Mouse (Mus musculus) CD4-positive helper T cell, adult 2 months (primary cell): Measurements from ENCODE around the gene Sirpa.
A peak's percentile ranks its signal among the peaks of the same experiment; 100 is the strongest.

Experiments
- DNase-seq: peaks from one replicate; pipeline ENCODE4 v3.0.0-alpha.2; 2012; ENCODE audit warnings: low read depth, missing footprints, low spot score

The Sirpa gene

DNA sequence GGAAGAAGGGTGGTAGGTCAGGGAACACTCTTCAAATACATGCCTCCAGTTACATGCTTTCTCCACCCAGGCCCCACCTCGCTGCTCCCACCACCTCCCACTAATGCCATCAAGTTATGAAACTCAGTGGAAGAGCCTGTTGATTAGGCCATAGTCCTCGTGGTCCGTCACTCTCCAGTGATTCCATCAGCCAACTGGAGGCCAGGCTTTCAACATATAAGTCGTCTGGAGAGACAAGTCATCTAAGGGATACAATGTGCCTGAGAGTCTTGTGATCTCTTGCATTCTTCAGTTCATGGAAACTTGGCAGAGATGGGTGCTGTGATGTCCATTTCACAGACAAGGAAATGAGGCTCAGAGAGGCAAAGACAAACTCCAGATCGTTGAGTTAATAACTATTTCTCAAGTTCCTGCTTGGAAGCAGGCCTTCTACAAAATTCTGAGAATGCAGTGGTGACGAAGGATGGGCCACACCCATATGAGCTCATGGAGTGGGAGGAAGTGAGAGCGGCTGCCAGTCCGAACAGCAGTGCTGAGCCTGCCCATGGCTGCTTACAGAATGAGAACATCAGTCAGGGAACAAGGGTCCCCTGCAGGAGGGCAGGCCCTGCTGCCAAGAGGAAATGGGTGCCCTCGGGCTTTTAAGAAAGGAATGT is 40.6 kb downstream of the Sirpa start:
- DNase-seq = no peak

DNA sequence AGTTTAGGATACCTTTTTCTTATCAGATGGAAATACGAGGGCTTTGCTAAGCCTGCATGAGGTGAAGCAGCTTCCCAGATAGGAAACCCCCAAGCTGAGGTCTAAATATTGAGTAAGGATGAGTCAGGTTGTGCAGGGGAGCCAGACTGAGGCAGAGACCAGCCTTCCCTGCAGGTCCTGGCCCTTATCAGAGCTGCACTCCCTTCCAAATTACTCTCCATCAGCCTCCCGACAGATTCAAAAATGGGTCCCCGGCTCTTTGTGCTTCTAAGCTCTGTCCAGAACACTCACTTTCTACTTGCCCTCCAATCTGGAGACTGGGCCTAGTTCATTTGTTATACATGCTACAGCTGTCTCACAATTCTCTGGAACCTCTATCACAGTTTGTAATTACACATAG is 41.3 kb downstream of the Sirpa start:
- DNase-seq = no peak

DNA sequence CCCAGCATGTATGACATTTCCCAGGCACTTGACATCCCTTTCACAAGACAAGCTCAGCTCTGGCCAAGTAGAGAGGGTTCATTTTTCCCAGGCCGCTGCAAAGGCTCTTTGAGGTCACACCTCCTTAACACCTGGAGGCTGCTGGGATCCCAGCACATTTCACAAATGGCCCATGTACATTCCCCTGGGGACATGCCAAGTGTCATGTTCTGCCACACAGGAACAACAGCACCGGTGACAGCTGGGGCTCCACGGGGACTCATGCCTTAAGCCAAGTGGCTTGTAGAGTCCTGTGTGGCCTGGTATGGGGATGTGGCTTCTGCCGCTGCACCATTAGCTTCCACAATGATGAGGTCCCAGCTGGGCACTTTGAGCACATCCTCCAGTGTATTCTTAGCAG is 60.0 kb downstream of the Sirpa start:
- DNase-seq = no peak

DNA sequence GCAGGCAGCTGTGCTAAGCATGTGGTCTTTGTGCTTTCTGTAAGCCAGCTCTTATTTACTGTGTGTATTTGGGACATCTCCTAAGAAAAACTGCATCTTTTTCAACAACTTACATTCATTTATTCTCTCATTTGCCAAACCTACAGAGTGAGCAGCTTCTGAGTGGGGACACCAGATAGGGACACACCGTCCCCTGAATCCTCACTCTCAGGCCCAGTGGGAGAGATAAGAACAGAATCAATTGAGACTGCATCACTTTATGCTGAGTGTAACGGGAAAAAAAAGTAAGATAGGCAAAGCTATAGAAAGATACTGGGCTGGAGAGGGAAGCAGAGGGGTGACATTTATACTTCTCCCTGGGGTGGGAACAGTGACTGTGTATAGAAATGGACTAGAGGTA is 61.0 kb downstream of the Sirpa start:
- no peak for DNase-seq

DNA sequence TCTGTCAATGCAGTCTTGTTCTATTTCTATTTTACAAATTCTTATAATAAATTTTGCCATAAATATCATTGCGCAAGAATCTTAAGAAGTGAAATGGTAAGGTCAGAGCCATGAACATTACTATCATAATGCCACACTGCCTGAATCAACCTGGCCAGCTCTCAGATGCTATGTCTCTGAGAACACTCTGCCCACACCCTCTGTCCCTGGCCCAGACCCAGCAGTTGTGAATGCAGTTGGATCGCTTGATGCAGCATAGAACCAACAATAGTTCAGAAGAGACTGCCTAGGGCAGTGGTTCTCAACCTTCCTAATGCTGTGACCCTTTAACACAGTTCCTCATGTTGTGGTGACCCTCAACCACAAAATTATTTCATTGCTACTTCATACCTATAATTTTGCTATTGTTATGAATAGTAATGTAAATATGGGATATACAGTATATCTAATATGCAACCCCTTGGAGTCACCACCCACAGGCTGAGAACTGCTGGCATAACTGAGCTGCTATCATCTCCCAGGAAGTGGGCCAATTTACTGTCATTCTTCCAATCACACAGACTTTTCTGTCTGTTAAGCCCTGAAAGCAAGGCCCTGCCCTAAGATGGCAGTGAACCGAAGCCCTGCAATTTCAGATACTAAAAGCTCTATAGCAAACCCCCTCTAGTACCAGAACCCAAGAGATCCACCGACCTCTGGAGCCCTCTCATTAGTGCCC is 61.8 kb downstream of the Sirpa start:
- DNase-seq = no peak

DNA sequence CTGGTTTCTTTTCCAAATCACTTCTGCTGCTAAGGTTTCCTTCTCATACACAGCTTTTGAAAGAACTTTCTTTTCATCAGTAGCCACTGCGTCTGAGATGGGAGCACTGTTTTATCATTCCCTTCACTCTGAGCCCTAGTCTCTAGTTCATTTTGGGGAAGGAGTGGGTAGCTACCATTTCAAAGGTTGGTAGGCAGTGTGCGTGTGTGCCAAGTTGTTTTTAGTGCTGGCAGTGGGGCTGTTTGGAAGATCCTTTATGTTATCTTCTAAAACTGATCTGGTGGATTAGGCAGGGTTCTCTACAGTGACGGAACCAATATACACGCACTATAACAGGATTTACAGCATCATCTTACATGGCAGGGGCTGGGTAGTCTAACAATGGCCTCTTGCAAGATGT is 62.4 kb downstream of the Sirpa start:
- no peak for DNase-seq

DNA sequence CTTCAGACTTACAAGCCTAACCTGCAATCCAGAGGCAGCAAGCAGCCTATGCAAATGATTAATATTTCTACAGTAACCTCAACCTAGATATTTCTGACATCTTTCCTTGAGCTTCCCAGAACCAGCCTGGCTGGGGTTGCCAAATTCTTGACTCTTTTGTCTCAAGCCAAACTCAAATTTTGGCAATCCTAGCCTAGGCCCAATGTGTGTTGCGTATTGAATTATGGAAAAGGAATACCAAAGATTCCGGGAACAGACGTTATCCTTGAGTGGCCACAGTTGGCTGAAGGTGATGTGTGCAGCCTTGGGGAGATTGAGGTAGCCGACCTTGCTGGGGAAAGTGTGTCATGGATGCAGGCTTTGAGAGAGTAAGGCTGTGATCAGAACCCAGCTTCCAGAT is 66.2 kb downstream of the Sirpa start:
- no peak for DNase-seq

DNA sequence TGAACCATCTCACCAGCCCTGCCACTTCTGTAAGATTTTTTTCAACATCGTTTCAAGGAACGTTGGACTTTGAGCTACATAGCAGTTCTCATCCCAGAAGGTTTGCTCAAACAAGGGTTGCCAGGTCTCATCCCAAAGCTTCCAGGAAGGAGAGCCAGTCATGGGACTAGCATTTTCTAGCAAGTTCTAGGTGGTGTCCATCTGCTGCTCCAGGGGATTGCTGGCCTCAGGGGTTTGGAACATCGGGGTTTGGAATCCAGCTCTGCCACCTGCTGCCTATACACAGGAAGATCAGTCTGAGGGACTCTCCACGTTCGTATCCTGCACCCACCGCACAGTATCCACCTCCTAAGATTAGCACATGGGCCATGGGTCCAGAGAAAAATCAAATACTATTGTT is 67.4 kb downstream of the Sirpa start:
- no peak for DNase-seq

DNA sequence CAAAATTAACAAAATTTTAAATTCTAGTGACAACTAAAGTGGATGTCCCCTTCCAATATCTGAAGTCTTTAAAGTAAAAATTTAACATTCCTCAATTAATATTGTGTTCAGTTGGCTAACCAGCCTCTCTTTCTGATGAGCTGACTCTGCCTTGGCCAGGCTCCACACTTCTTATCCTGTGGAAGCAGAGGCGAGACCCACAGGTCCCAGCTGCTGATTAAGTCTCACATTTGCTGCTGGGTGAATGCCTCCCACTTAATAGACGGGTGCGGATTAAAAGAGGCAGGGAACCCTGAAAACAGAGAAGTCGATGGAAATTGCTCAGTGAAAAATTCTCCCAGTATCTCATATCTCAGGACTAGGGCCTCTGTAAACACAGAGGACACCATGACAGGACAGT is 69.8 kb downstream of the Sirpa start:
- no peak for DNase-seq

DNA sequence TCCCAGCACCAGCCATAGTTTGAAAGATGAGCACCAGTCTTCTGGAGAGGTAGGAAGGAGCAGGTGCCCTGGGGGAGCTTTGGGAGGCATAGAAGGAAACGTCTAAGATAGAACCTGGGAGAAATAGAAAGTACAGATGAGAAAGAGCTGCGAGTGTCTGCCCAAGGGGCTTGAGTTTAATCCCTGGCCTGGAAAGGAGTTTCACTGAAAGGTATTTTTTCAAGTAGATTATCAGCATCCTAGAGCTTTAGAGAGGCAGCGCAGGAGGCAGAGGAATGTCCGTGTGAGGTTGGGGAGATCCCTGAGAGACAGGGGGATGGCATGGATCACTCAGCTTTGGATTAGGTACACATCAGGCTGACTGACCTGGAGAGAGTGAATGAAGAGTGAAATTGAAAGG is 79.3 kb downstream of the Sirpa start:
- DNase-seq = no peak

DNA sequence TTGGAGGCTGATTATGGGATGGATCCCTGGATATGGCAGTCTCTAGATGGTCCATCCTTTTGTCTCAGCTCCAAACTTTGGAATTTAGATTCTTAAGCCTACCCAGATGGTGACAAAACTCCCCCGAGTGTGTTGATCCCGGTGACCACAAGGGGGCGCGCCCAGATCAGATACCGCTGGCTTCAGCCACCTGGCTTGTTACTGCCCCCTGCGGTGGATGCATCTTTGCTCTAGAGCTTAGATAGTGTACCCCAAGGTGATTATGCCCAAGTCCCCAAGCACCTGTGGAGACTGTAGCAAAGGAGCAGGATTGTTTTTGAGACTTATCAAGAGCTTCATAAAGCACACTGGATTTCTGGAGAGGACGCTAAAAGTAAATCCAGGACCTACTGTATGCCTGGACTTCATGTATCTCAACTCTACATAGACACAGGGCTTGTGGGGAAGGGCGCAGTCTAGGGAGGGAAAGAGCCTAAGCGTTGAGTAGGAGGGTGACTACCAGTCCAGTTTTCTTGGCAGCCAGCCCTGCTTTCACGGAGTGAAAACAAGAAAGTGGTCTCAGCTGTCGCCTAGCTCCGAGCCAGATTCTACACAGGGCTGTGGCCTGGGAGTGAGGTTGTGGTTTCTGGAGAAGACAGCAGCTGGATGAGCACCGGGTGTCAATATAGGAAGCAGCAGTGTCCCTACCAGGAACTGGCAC is 82.5 kb downstream of the Sirpa start:
- peak; percentile 67 for DNase-seq

DNA sequence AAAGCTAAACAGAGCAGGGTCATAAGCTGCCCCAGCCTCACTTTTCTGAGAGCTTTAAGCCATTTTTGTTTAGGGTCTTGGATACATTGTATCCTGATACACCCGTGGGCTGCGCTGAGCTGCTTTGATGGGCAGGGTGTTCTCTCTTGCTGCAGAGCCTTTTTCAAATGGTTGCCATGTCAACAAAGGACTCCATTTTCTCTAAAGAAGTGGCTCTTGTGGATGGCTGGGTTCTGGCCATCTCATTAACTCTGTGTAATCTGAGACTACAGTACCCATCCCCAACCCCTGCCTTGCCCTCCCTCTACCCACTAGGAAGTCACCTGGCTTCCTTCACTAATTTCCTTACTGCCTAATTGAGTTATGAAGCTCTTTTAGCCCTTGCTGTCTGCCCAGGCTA is 85.0 kb downstream of the Sirpa start:
- DNase-seq = no peak

DNA sequence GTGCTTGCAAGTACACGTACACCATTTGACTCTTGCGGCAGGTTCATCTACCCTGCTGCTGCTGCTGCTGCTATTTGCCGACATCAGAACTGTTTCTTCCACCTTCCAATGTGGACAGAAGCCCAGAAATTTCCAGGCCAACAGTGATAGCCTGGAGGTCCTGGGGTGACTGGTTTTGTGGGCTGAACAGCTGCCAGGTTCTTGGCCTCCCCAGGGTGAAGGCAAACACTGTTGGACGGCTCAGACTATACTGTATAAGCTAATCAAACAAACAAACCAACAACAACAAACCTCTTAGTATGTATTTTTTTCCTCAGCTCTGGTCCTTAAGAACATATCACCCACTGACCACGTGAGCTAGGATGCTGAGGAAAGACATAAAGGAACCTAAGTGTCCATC is 86.4 kb downstream of the Sirpa start:
- no peak for DNase-seq

DNA sequence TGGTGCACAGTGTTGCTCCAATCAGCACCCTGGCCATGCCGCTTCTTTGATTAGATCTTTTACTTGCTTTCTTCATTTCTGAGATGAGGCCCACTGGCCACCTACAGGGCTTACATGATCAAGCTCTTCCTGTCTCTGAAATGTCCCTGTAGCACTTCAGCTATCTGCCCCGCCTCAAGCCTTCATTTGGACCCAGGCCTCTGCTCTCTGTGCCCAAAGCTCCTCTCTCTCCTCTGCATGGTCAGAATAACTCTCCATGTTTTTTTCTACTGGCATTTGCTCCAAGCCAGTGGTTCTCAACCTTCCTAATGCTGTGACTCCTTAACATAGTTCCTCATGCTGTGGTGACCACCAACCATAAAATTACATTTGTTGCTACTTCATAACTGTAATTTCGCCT is 87.6 kb downstream of the Sirpa start:
- no peak for DNase-seq
